Mouse (Mus musculus) forebrain, embryonic 16.5 days (tissue): Measurements from ENCODE around the gene Asb7. TPM values are rescaled to one million over a fixed set of nuclear protein-coding genes. Genes with fewer than 3 reads are reported as not detected.
A peak's percentile ranks its signal among the peaks of the same experiment; 100 is the strongest.

Experiments
- ATAC-seq: fragments of 200-750 bp; cut with Nextera tagmentation; 2 replicates; pipeline ENCODE4 v1.8.0; 2017; ENCODE audit warnings: mild to moderate bottlenecking, moderate library complexity
- H3K27ac ChIP-seq: fragments of 300-500 bp; sonication (generic); 2 replicates; pipeline ENCODE4 v1.5.1; 2014; ENCODE audit warnings: low read length, control low read depth
- H3K27me3 ChIP-seq: fragments of 300-500 bp; sonication (generic); replicated peaks from 2 replicates; pipeline ENCODE4 v1.6.1; 2014; ENCODE audit warnings: low read length; ENCODE audit not compliant: control insufficient read depth, insufficient read depth
- H3K36me3 ChIP-seq: fragments of 300-500 bp; sonication (generic); 2 replicates; pipeline ENCODE4 v1.6.1; 2014; ENCODE audit not compliant: control insufficient read depth, insufficient read depth
- H3K4me1 ChIP-seq: fragments of 300-500 bp; sonication (generic); replicated peaks from 2 replicates; pipeline ENCODE4 v1.6.1; 2014; ENCODE audit warnings: low read length; ENCODE audit not compliant: control insufficient read depth, insufficient read depth
- H3K4me2 ChIP-seq: fragments of 300-500 bp; sonication (generic); 2 replicates; pipeline ENCODE4 v1.6.1; 2014; ENCODE audit warnings: mild to moderate bottlenecking, low read length, control low read depth
- H3K4me3 ChIP-seq: fragments of 300-500 bp; sonication (generic); replicated peaks from 2 replicates; pipeline ENCODE4 v1.5.1; 2014; ENCODE audit warnings: mild to moderate bottlenecking, low read length, control low read depth
- H3K9ac ChIP-seq: fragments of 300-500 bp; sonication (generic); replicated peaks from 2 replicates; pipeline ENCODE4 v1.6.1; 2014; ENCODE audit warnings: low read depth, low read length, control low read depth
- H3K9me3 ChIP-seq: fragments of 300-500 bp; sonication (generic); 2 replicates; pipeline ENCODE4 v1.6.1; 2016; ENCODE audit warnings: low read length; ENCODE audit not compliant: control insufficient read depth
- WGBS: fragments of 180-500 bp; shearing (Covaris S2); extraction: QIAGEN DNeasy Blood & Tissue Kit; methylation state at CpG from one replicate; pipeline ENCODE4 v1.1.7; 2014; 5-methylcytosine and 5-hydroxymethylcytosine counted together
- polyA plus RNA-seq: library from polyadenylated mRNA; unstranded; fragments of >200 nt; fragmentation: Nextera tagmentation; extraction: Ambion mirVana; gene quantifications from 2 replicates; pipeline ENCODE4 v1.2.1, GENCODE M21; 2015

The Asb7 gene
- polyA plus RNA-seq = 18.6 and 19.5 TPM in 2 replicates

DNA sequence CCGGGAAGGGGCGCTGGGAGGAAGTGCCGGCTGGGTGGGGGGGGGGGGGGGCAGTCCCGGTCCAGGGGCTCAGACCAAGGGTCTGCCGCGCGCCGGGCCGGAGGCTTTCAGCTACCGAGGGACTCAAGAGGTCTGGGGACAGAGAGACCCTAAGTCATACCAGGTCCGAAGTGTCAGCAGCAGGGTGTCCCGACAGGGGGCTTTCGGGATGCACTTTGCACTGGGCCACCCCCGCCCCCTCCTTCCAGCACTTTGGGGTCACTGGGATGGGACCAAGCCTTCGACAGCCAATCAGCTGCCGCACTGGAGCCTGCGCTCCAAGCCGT lies at the start of gene Asb7:
TSS of gene Asb7 (minus strand) at position 303 of the 326 bp plus-strand sequence.
- H3K27ac ChIP-seq = peak within 1 kb of the TSS; percentile 96
- H3K9ac ChIP-seq = peak within 1 kb of the TSS; percentile 81
- no peak for ATAC-seq
- no peaks in the 10 kb centered on the region for H3K36me3 ChIP-seq
- peak within 1 kb of the TSS; percentile 69 for H3K4me3 ChIP-seq
- H3K27me3 ChIP-seq = no peaks in the 10 kb centered on the region
- H3K9me3 ChIP-seq = no peaks in the 10 kb centered on the region
- peaks cover 15% of the 10 kb centered on the region for H3K4me1 ChIP-seq
- peak within 1 kb of the TSS; percentile 90 for H3K4me2 ChIP-seq
- 0% methylated on average over 10 of the region's 18 CpGs for WGBS

GRCm38 (mm10) chr7:66737418-66737817 lies 48.0 kb upstream of the Asb7 start:
- Histone ChIP-seq H3K9ac (no peak overlapping the region), H3K4me3 (no peak overlapping the region), H3K4me1 (no peaks in the 10 kb centered on the region), H3K27ac (no peak overlapping the region), H3K9me3 (no peaks in the 10 kb centered on the region), H3K36me3 (no peaks in the 10 kb centered on the region), H3K4me2 (no peak overlapping the region), H3K27me3 (no peaks in the 10 kb centered on the region)
- ATAC-seq = no peak
- WGBS = 94% methylated on average over 4 of the region's 4 CpGs

- no peaks in the 10 kb centered on the region for H3K36me3 ChIP-seq
- H3K4me2 ChIP-seq = no peak overlapping the region
- 96% methylated on average over 6 of the region's 6 CpGs for WGBS
- no peak overlapping the region for H3K9ac ChIP-seq
- no peaks in the 10 kb centered on the region for H3K4me1 ChIP-seq
- no peaks in the 10 kb centered on the region for H3K9me3 ChIP-seq
- H3K4me3 ChIP-seq = no peak overlapping the region
- H3K27ac ChIP-seq = no peak overlapping the region
- no peak for ATAC-seq
- no peaks in the 10 kb centered on the region for H3K27me3 ChIP-seq
Observed at GRCm38 (mm10) chr7:66734993-66735392, 45.6 kb upstream of the Asb7 start.

GRCm38 (mm10) chr7:66734466-66734865 lies 45.1 kb upstream of the Asb7 start:
- Histone ChIP-seq H3K4me1 (no peaks in the 10 kb centered on the region), H3K9ac (no peak overlapping the region), H3K27me3 (no peaks in the 10 kb centered on the region), H3K36me3 (no peaks in the 10 kb centered on the region), H3K4me3 (no peak overlapping the region), H3K27ac (no peak overlapping the region), H3K9me3 (no peaks in the 10 kb centered on the region), H3K4me2 (no peak overlapping the region)
- ATAC-seq = no peak
- WGBS = 95% methylated on average over 4 of the region's 4 CpGs

DNA sequence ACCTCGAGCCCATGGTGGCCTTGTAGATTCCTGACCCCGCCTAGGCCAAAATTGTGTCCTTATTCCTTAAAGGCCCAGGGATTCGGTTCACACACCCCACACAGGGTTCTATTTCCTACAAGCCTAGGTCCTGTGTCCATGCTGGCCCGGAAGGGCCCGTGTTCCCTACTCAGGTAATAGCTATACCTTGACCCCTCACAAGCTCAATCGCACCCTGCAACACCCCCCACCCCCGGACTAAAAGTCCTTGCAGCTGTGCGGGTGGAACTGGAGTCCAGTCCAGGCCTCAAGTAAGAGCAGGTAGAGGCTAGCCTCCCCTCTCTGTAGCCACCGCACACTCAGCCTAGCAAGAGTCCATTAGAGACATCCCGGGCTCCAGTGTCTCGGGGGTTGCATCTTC lies 44.5 kb upstream of the Asb7 start:
- Histone ChIP-seq H3K4me3 (no peak overlapping the region), H3K4me1 (no peaks in the 10 kb centered on the region), H3K27me3 (no peaks in the 10 kb centered on the region), H3K27ac (no peak overlapping the region), H3K9ac (no peak overlapping the region), H3K36me3 (no peaks in the 10 kb centered on the region), H3K9me3 (no peaks in the 10 kb centered on the region), H3K4me2 (no peak overlapping the region)
- no peak for ATAC-seq
- 95% methylated on average over 11 of the region's 11 CpGs for WGBS

- no peak for ATAC-seq
- no peaks in the 10 kb centered on the region for H3K27me3 ChIP-seq
- 94% methylated on average over 17 of the region's 17 CpGs for WGBS
- no peak overlapping the region for H3K9ac ChIP-seq
- no peaks in the 10 kb centered on the region for H3K36me3 ChIP-seq
- H3K4me2 ChIP-seq = no peak overlapping the region
- H3K4me3 ChIP-seq = no peak overlapping the region
- no peaks in the 10 kb centered on the region for H3K9me3 ChIP-seq
- no peaks in the 10 kb centered on the region for H3K4me1 ChIP-seq
- H3K27ac ChIP-seq = no peak overlapping the region
Observed at GRCm38 (mm10) chr7:66733431-66733830, 44.0 kb upstream of the Asb7 start.

DNA sequence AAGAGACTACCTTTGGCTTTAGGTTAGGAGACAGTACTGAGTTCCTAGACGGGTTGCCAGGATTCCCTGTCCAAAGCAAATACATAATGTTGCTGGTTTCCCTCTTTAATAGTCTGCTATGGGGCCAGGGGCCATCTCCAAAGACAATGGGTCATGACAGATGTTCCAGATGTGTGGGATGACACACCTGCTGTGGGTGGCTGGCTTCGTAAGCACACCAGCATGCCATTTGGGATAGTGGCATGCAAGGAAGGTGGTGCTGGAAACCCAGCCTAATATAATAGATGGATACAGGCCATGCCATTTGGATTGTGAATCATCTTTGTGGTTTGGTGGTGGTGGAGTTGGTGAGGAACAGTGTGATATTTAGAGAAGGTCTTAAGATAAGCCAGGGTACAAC lies 39.8 kb upstream of the Asb7 start:
- ATAC-seq = no peak
- Histone ChIP-seq H3K4me2 (no peak overlapping the region), H3K9ac (no peak overlapping the region), H3K27ac (no peak overlapping the region), H3K4me3 (no peak overlapping the region), H3K27me3 (no peaks in the 10 kb centered on the region), H3K9me3 (no peaks in the 10 kb centered on the region), H3K36me3 (no peaks in the 10 kb centered on the region; the same call in 1 of the 2 replicates), H3K4me1 (no peaks in the 10 kb centered on the region)
- 91% methylated on average over 2 of the region's 2 CpGs for WGBS

- Histone ChIP-seq H3K4me2 (no peak overlapping the region), H3K9ac (no peak overlapping the region), H3K4me3 (no peak overlapping the region), H3K27me3 (no peaks in the 10 kb centered on the region), H3K4me1 (no peaks in the 10 kb centered on the region), H3K9me3 (no peaks in the 10 kb centered on the region), H3K36me3 (no peaks in the 10 kb centered on the region; the same call in 1 of the 2 replicates), H3K27ac (no peak overlapping the region)
- WGBS = 97% methylated on average over 6 of the region's 6 CpGs
- no peak for ATAC-seq
Observed at GRCm38 (mm10) chr7:66728072-66728471, 38.7 kb upstream of the Asb7 start.

DNA sequence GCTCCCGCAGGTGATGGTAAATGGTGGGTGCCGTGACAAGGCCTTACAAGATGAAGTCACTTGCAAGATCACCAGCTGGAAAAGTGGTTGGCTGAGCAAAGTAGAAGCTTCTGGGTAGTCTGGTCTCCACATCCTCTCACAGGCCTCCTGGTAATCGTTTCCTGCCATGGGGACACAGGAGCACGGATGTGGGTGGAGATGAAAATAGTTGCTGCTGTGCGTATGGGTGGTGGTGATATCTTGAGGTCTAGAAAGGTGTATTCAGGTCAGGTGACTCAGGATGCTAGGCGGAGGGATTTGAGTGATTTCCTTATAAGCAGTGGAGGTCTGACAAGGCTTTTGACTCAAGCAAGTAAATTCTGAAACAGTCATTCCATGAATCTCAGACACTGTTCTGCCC lies 35.6 kb upstream of the Asb7 start:
- Histone ChIP-seq H3K9ac (no peak overlapping the region), H3K27me3 (no peaks in the 10 kb centered on the region), H3K4me2 (no peak overlapping the region), H3K9me3 (no peaks in the 10 kb centered on the region), H3K27ac (no peak overlapping the region), H3K36me3 (no peaks in the 10 kb centered on the region; the same call in 1 of the 2 replicates), H3K4me1 (no peaks in the 10 kb centered on the region), H3K4me3 (no peak overlapping the region)
- ATAC-seq = no peak
- WGBS = 89% methylated on average over 6 of the region's 6 CpGs

GRCm38 (mm10) chr7:66724514-66724913 lies 35.1 kb upstream of the Asb7 start:
- Histone ChIP-seq H3K36me3 (no peaks in the 10 kb centered on the region; the same call in 1 of the 2 replicates), H3K4me2 (no peak overlapping the region), H3K9me3 (no peaks in the 10 kb centered on the region), H3K4me3 (no peak overlapping the region), H3K27me3 (no peaks in the 10 kb centered on the region), H3K9ac (no peak overlapping the region), H3K4me1 (no peaks in the 10 kb centered on the region), H3K27ac (no peak overlapping the region)
- ATAC-seq = no peak
- 81% methylated on average over 4 of the region's 4 CpGs for WGBS
